9 mouse cellular contexts compared by ENCODE assay signal in genomic region chr9:116426269-116426999, GRCm38 (mm10).
DNase-seq lines count a peak whose midpoint lies in the region; TF ChIP-seq lines count a peak whose summit lies in the region.
"Had no signal": no experiment of that assay in that cellular context is flagged by ENCODE, and none has a peak within 500 bp of the region (broad histone marks: within the 10 kb centered on the region; RNA-seq: fewer than 3 reads in every experiment).

No protein-coding gene starts in this region.

- no peaks in the 10 kb centered on the region for H3K27me3 ChIP-seq in E14TG2a.4 (ENCODE audit: insufficient read depth, low read length)
- H3K27me3 ChIP-seq: liver, embryonic 15.5 days had no signal

- H3K36me3 ChIP-seq in E14TG2a.4 (ENCODE audit: insufficient read depth, low read length) = no peaks in the 10 kb centered on the region
- H3K36me3 ChIP-seq: liver, embryonic 15.5 days had no signal

- peak; percentile 26 for DNase-seq in 3134 (ENCODE audit: extremely low read depth, insufficient read length, low spot score)
- peak; percentile 9 for DNase-seq in cerebellum, adult 11-12 months
- peak; percentile 87 for DNase-seq in gastrocnemius, adult 2 months
- peak; percentile 84 for DNase-seq in layer of hippocampus, adult 11-12 months (ENCODE audit: low spot score)
- peak; percentile 62 for DNase-seq in lung, adult 2 months
- peak; percentile 97 for DNase-seq in right cerebral cortex, postnatal 4 days
- peak; percentile 65 to 88 for DNase-seq in urinary bladder, postnatal 4 days (ENCODE audit: low spot score in 2 of 2)

- peaks cover 55% of the 10 kb centered on the region for H3K4me1 ChIP-seq in E14TG2a.4 (replicated peaks; ENCODE audit: low read depth, low read length)
- no peaks in the 10 kb centered on the region for H3K4me1 ChIP-seq in lung, adult 2 months (ENCODE audit: control insufficient read depth, insufficient read depth, low read length)
- H3K4me1 ChIP-seq: liver, embryonic 15.5 days had no signal

- no peak overlapping the region for H3K27ac ChIP-seq in gastrocnemius, adult 2 months
- H3K27ac ChIP-seq: liver, embryonic 15.5 days had no signal

- intact Hi-C loops in gastrocnemius, adult 2 months (cut with DNase I) = loop anchor here (2.0 to 10.0 kb wide), 2 partner anchors 126 to 1538 kb away; no protein-coding TSS in a partner anchor

- 45% methylated on average over 19 of the region's 19 CpGs for WGBS in lung, adult 2 months

- peak; percentile 69 for TF ChIP-seq CTCF in E14TG2a.4 (conservative IDR thresholded peaks at IDR 0.05; ENCODE audit: low read length)
- peak; percentile 91 for TF ChIP-seq CTCF in gastrocnemius, adult 2 months (IDR thresholded peaks at IDR 0.05)
- peak; percentile 86 for TF ChIP-seq CTCF in lung, adult 2 months (IDR thresholded peaks at IDR 0.05; ENCODE audit: insufficient read depth, low read length)

- H3K4me3 ChIP-seq in E14TG2a.4 (replicated peaks; ENCODE audit: low read length) = no peak overlapping the region
- peak overlapping the region; percentile 36 for H3K4me3 ChIP-seq in gastrocnemius, adult 2 months
- no peak overlapping the region for H3K4me3 ChIP-seq in lung, adult 2 months (replicated peaks; ENCODE audit: extremely low read depth, low read depth, low read length)
- H3K4me3 ChIP-seq: liver, embryonic 15.5 days had no signal

- no peak for TF ChIP-seq POLR2A in lung, adult 2 months (IDR thresholded peaks at IDR 0.05; ENCODE audit: borderline replicate concordance, extremely low read depth, low read depth, low read length)

- H3K9me3 ChIP-seq in E14TG2a.4 (ENCODE audit: low read length) = no peaks in the 10 kb centered on the region
- H3K9me3 ChIP-seq: liver, embryonic 15.5 days had no signal

Comparison
In these comparisons a context has a peak if more than half of its experiments do, and no peak if none do; other contexts are left out.
1. DNase-seq: peak in every context shown above with its lines; median percentile 97 in right cerebral cortex, postnatal 4 days; 87 in gastrocnemius, adult 2 months; 84 in layer of hippocampus, adult 11-12 months; 76 in urinary bladder, postnatal 4 days; 62 in lung, adult 2 months; 26 in 3134; 9 in cerebellum, adult 11-12 months.